Mouse (Mus musculus) ES-E14 (cell line): ENCODE data around the gene Tcf23.

Experiments used
- CHD2 ChIP-seq: IDR thresholded peaks from 2 replicates; pipeline ENCODE4 v1.6.1; 2014; ENCODE audit warnings: mild to moderate bottlenecking, low read depth, low read length, inconsistent platforms
- HCFC1 ChIP-seq: IDR thresholded peaks from 2 replicates; pipeline ENCODE4 v1.6.1; 2012; ENCODE audit warnings: low read length, inconsistent platforms, borderline replicate concordance; ENCODE audit not compliant: insufficient read depth
- MAFK ChIP-seq: IDR thresholded peaks from 2 replicates; pipeline ENCODE4 v1.6.1; 2014; ENCODE audit warnings: mild to moderate bottlenecking, low read depth, low read length, inconsistent platforms; ENCODE audit not compliant: insufficient read depth
- ZC3H11A ChIP-seq: IDR thresholded peaks from 2 replicates; pipeline ENCODE4 v1.6.1; 2012; ENCODE audit warnings: low read depth, mild to moderate bottlenecking, inconsistent platforms, low read length, borderline replicate concordance
- ZNF384 ChIP-seq: IDR thresholded peaks from 2 replicates; pipeline ENCODE4 v1.6.1; 2012; ENCODE audit warnings: low read depth, low read length, inconsistent platforms

- TF ChIP-seq ZC3H11A (no peak), MAFK (no peak), ZNF384 (no peak), HCFC1 (no peak), CHD2 (no peak)
Measured at GRCm38 (mm10) chr5:30931378-30931777, 37.1 kb upstream of the Tcf23 start.
